Mouse (Mus musculus) liver, embryonic 16.5 days (tissue): ENCODE results near the gene Zbtb16. TPM values are rescaled to one million over a fixed set of nuclear protein-coding genes. Genes with fewer than 3 reads are reported as not detected.

Experiments
- ATAC-seq: fragments of 200-750 bp; cut with Nextera tagmentation; 2 replicates; pipeline ENCODE4 v1.8.0; 2017; ENCODE audit warnings: low read depth, mild to moderate bottlenecking, moderate number of reproducible peaks, moderate library complexity
- H3K27ac ChIP-seq: fragments of 300-500 bp; sonication (generic); 2 replicates; pipeline ENCODE4 v1.5.1; 2014; ENCODE audit warnings: mild to moderate bottlenecking, low read length
- H3K27me3 ChIP-seq: fragments of 300-500 bp; sonication (generic); 2 replicates; pipeline ENCODE4 v1.6.1; 2014; ENCODE audit warnings: low read depth, low read length, mixed read lengths; ENCODE audit not compliant: control insufficient read depth, insufficient read depth
- H3K36me3 ChIP-seq: fragments of 300-500 bp; sonication (generic); 2 replicates; pipeline ENCODE4 v1.6.1; 2014; ENCODE audit warnings: mild to moderate bottlenecking; ENCODE audit not compliant: control insufficient read depth, insufficient read depth
- H3K4me1 ChIP-seq: fragments of 300-500 bp; sonication (generic); 2 replicates; pipeline ENCODE4 v1.6.1; 2014; ENCODE audit warnings: low read depth, low read length, mixed read lengths; ENCODE audit not compliant: control insufficient read depth
- H3K4me2 ChIP-seq: fragments of 300-500 bp; sonication (generic); 2 replicates; pipeline ENCODE4 v1.6.1; 2014; ENCODE audit warnings: low read depth, low read length, mixed read lengths
- H3K4me3 ChIP-seq: fragments of 300-500 bp; sonication (generic); 2 replicates; pipeline ENCODE4 v1.5.1; 2014; ENCODE audit warnings: low read depth, mild to moderate bottlenecking, low read length
- H3K9ac ChIP-seq: fragments of 300-500 bp; sonication (generic); 2 replicates; pipeline ENCODE4 v1.6.1; 2014; ENCODE audit warnings: low read depth, low read length
- H3K9me3 ChIP-seq: fragments of 300-500 bp; sonication (generic); replicated peaks from 2 replicates; pipeline ENCODE4 v1.6.1; 2016; ENCODE audit warnings: low read length; ENCODE audit not compliant: control insufficient read depth
- WGBS: fragments of 180-500 bp; shearing (Covaris S2); extraction: QIAGEN DNeasy Blood & Tissue Kit; methylation state at CpG from one replicate; pipeline ENCODE4 v1.1.7; 2014; ENCODE audit not compliant: insufficient replicate concordance; 5-methylcytosine and 5-hydroxymethylcytosine counted together
- polyA plus RNA-seq: library from polyadenylated mRNA; unstranded; fragments of >200 nt; fragmentation: Nextera tagmentation; extraction: Ambion mirVana; gene quantifications from 2 replicates; pipeline ENCODE4 v1.2.1, GENCODE M21; 2015

Zbtb16 gene
- polyA plus RNA-seq, 1 experiment from 2014 or later = 1.1 TPM

DNA sequence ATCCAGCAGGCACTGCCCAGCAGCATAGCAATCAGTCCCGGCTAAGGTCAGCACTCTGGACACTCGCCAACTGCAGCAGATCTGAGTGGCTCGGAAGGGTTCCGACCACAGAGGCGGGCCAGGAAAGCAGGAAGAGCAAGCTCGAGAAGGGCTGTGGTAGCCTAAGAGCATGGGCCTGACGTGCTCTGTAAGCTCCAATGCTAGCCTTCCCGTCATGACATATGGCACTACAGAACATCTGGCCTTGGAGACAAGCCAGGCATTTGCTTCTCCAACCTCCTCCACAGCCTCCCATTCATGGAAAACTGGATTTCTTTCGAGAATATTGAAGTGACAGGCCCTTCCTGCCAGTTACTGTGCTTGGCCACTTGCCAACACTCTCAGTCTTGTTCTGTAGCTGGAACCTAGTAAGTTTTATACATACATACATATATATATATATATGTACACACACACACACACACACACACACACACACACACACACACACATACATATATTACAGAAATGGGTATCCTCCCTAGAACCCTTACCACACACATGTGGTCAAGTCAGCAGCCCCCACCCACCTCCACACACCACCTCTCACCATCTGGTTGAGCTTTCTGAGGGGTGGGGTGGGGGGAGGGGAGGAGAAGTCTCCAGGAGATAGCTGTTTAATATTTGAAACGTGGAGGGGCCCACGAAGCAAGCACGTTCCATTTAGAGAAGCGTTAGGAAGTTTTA is 75.4 kb downstream of the Zbtb16 start:
- Histone ChIP-seq H3K36me3 (no peaks in the 10 kb centered on the region), H3K9me3 (no peaks in the 10 kb centered on the region), H3K27me3 (no peaks in the 10 kb centered on the region), H3K27ac (no peak overlapping the region), H3K4me1 (no peaks in the 10 kb centered on the region; the same call in 1 of the 2 replicates), H3K9ac (no peak overlapping the region), H3K4me3 (no peak overlapping the region), H3K4me2 (no peak overlapping the region)
- WGBS = 46% methylated on average over 13 of the region's 13 CpGs
- no peak for ATAC-seq

DNA sequence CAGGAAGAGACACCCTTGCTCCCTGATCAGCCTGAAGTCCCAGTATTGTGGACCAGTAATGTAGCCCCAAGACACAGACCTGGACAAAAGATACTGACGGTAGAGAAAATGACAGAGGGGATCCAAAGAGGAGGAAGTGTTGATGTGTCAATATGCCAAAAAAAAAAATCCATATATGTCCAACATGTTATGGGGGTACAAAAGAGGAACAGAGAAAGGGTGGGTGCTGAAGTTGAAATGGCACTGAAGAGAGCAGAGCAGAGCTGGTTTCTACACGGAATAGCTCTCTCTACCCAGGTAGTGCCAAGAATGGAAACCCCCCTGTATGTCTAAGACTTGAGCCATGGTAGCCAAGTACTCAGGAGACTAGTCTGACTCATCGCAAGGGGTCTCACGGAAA is 76.9 kb downstream of the Zbtb16 start:
- Histone ChIP-seq H3K4me1 (no peaks in the 10 kb centered on the region; the same call in none of the 2 replicates), H3K4me3 (no peak overlapping the region), H3K27ac (no peak overlapping the region), H3K4me2 (no peak overlapping the region), H3K27me3 (no peaks in the 10 kb centered on the region), H3K36me3 (no peaks in the 10 kb centered on the region), H3K9ac (no peak overlapping the region), H3K9me3 (no peaks in the 10 kb centered on the region)
- WGBS = 57% methylated on average over 4 of the region's 4 CpGs
- no peak for ATAC-seq

DNA sequence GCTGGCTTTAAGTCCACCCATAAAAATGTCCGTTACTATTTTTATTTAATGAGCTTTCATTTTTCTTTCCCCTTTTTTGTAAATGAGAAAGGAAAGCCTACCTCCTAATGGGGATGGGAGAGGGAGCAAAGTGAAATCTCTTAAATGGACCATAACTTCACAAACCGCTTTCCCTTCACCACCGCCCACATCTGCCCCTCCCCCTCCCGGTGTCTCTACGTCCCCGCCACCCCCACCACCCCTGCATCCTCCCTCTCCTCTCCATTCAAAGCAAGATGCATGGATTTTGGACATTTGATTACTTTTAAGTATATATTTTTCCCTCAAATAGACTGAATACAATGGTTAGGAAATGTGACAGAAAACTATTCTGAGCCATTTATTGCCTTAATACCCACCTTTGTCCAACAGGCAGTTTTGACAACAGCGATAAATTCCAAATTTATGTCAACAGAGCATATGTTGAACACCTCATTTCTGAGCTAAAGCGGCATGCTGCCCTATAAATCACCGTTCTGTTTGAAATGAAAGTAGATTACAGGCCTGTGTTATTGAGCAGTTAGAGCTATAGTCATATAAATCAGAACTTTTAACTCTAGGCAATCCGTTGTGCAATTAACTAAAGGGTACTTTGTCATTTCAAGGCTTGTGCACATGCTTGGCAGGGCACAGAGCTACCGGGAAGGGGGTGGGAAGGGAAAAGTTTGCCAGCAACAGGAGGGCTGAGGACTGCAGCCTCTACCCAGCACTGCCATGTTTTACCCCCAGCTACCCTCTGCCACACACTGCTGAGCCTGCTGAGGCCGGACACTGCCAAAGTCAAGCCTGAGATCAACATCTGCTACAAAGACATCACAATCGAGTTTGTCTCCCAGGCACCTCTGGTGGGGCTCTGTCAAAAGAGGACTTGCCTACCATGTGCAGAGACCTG is 78.1 kb downstream of the Zbtb16 start:
- Histone ChIP-seq H3K27me3 (no peaks in the 10 kb centered on the region), H3K9ac (no peak overlapping the region), H3K4me1 (no peaks in the 10 kb centered on the region; the same call in none of the 2 replicates), H3K36me3 (no peaks in the 10 kb centered on the region), H3K27ac (no peak overlapping the region), H3K4me2 (no peak overlapping the region), H3K9me3 (no peaks in the 10 kb centered on the region), H3K4me3 (no peak overlapping the region)
- ATAC-seq = no peak
- WGBS = 68% methylated on average over 13 of the region's 13 CpGs

DNA sequence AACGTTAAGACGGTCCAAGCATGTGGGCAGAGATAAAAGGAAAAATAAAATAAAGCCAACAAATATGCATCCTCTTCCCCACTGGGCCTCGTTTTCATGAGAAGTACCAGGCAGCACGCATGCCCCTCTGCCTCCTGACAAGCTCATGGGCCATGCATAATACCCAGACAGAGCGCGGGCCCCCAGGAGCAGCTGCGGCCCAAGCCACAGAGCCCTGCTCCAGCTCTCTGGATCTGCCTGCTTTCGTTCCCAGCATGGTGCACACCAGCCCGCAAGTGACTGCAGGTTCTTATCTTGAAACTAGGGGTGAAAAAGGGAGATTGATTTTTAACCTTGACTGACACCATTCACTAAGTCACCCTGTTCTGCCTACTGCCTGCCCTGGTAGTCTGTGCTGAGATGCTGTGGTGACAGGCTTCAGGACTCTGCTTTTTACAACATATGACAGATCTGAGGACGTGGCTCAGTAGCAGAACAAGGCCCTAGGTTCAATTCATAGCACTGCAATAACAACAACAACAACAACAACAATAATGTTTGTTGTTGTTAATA is 79.7 kb downstream of the Zbtb16 start:
- Histone ChIP-seq H3K4me1 (no peaks in the 10 kb centered on the region; the same call in none of the 2 replicates), H3K27ac (no peak overlapping the region), H3K4me3 (no peak overlapping the region), H3K9ac (no peak overlapping the region), H3K27me3 (no peaks in the 10 kb centered on the region), H3K9me3 (no peaks in the 10 kb centered on the region), H3K4me2 (no peak overlapping the region), H3K36me3 (no peaks in the 10 kb centered on the region)
- 0 out of 2 replicates have a peak, but pooled peaks have one; percentile 30 for ATAC-seq
- WGBS = 36% methylated on average over 10 of the region's 10 CpGs

DNA sequence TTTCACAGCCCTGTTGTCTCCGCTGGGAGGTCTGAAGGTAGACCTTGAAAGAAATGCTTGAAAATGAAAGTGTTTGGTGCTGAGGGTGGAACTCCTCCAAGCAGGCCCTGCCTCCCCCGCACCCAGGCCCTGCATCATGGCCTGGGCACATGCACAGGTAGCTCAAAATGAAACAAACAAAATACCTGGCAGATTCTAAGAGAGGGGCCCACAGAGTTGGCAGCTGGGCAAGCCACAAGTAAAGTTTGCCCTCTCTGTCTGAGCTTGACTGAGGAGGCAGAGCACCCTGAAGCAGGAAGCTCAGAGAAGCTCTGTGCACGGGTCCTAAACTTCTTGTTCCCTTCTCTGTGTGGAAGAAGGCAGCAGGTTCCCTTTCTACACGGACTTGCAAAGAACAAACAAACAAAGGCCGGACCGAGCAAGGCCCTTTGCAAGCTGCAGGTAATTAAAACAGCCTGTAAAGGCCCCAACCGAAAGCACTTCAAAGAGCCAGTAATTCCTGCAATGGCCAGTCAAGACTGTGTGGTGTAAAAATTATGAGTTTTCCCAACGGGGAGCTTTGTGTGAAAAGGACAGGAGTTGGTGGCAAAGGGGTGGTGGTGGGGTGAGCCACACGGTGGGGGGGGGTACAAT is 80.5 kb downstream of the Zbtb16 start:
- H3K9ac ChIP-seq = no peak overlapping the region
- H3K36me3 ChIP-seq = no peaks in the 10 kb centered on the region
- H3K9me3 ChIP-seq = no peaks in the 10 kb centered on the region
- H3K27me3 ChIP-seq = no peaks in the 10 kb centered on the region
- H3K27ac ChIP-seq = no peak overlapping the region
- H3K4me2 ChIP-seq = no peak overlapping the region
- H3K4me1 ChIP-seq = no peaks in the 10 kb centered on the region; the same call in none of the 2 replicates
- no peak overlapping the region for H3K4me3 ChIP-seq
- ATAC-seq = no peak
- WGBS = 42% methylated on average over 9 of the region's 9 CpGs

DNA sequence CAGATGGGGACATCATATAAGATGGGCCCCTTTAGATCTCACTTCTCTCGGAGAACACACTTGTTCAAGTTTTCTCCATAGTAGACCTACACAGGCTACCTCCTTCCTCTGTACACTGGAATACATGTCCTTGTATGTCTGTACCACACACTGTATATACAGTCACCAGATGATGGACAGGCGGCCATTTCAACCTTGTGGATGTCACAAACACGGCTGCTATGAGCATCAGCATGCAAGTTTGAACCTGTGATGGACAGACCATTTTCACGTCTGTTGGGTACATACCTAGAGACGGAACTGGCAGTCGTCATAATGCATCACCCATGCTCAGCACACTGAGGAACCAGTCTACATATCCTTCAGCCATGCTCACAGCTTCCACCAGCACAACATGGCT is 81.6 kb downstream of the Zbtb16 start:
- no peak for ATAC-seq
- no peaks in the 10 kb centered on the region; the same call in none of the 2 replicates for H3K4me1 ChIP-seq
- H3K27ac ChIP-seq = no peak overlapping the region
- H3K27me3 ChIP-seq = no peaks in the 10 kb centered on the region
- H3K9ac ChIP-seq = no peak overlapping the region
- no peak overlapping the region for H3K4me2 ChIP-seq
- WGBS = 64% methylated on average over 6 of the region's 6 CpGs
- H3K36me3 ChIP-seq = no peaks in the 10 kb centered on the region
- H3K9me3 ChIP-seq = no peaks in the 10 kb centered on the region
- no peak overlapping the region for H3K4me3 ChIP-seq

DNA sequence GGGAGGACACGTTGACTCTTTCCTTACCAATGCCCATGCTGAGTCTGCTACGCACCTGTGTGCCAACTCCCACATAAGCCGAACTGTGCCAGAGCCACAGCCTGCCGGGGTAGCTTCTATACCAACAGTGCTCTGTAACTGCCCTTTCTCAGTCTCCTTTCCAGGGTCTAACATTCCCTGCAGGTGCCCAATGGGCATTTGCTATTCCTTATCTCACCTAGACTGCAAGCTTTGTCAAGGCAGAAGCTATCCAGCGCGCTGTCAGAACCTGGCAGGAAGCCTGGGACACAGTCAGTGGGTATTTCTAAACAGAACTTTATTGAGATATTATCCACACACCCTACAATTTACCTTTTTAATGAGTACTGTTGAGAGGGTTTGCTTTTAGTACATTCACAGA is 82.1 kb downstream of the Zbtb16 start:
- H3K36me3 ChIP-seq = no peaks in the 10 kb centered on the region
- no peak for ATAC-seq
- H3K27me3 ChIP-seq = no peaks in the 10 kb centered on the region
- H3K4me3 ChIP-seq = no peak overlapping the region
- H3K9ac ChIP-seq = no peak overlapping the region
- WGBS = 80% methylated on average over 6 of the region's 6 CpGs
- H3K4me2 ChIP-seq = no peak overlapping the region
- H3K4me1 ChIP-seq = no peaks in the 10 kb centered on the region; the same call in none of the 2 replicates
- H3K9me3 ChIP-seq = no peaks in the 10 kb centered on the region
- H3K27ac ChIP-seq = no peak overlapping the region

DNA sequence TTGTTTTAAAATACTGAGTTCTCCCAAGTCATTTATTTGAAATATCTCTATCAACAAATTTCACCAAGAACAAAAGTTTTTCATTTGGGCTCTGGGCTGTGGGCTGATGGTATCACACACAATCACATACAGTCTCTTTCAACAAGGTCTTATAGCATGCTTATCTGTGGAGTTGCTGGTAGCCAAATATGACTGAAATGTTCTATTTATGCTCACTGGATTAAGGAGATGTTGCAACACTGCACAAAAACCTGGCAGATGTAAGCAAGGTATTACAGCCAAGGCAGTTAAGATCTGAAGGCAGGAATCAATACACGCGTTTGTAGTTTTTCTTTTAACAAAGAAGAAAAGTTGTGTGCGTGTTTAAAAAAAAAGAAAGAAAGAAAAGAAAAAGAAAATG is 84.1 kb downstream of the Zbtb16 start:
- H3K4me2 ChIP-seq = no peak overlapping the region
- no peak overlapping the region for H3K9ac ChIP-seq
- H3K4me1 ChIP-seq = no peaks in the 10 kb centered on the region; the same call in none of the 2 replicates
- H3K9me3 ChIP-seq = no peaks in the 10 kb centered on the region
- 78% methylated on average over 3 of the region's 3 CpGs for WGBS
- ATAC-seq = no peak
- H3K27ac ChIP-seq = no peak overlapping the region
- no peaks in the 10 kb centered on the region for H3K27me3 ChIP-seq
- no peaks in the 10 kb centered on the region for H3K36me3 ChIP-seq
- no peak overlapping the region for H3K4me3 ChIP-seq
